Mouse (Mus musculus) cortical plate, adult 2 months (tissue): Measurements from ENCODE around the gene Zfp808.
"Not testable (repeated sequence)": the region's sequence is repeated elsewhere in the genome, so short reads cannot be mapped to it uniquely, and the experiment has no call there.

Experiments
- CTCF ChIP-seq: fragments of 200-500 bp; IDR thresholded peaks from 2 replicates; pipeline ENCODE4 v1.5.1; 2011; ENCODE audit warnings: mild to moderate bottlenecking, control low read depth, low read length; ENCODE audit not compliant: insufficient read depth; ENCODE audit errors: extremely low read depth
- POLR2A ChIP-seq: fragments of 200-500 bp; IDR thresholded peaks from 2 replicates; pipeline ENCODE4 v1.6.1; 2011; ENCODE audit warnings: mild to moderate bottlenecking, low read length, control low read depth; ENCODE audit not compliant: insufficient read depth; ENCODE audit errors: extremely low read depth

- not testable (repeated sequence) for TF ChIP-seq CTCF, POLR2A
These were observed at the start of gene Zfp808 for GRCm38 (mm10) chr13:62129432-62130171.
